Mouse (Mus musculus): Measurements from ENCODE around the gene Syvn1.

- TF ChIP-seq CTCF (IDR thresholded peaks at IDR 0.05; ENCODE audit: extremely low read depth, insufficient read depth, low read length) (no peak), POLR2A (IDR thresholded peaks at IDR 0.05; ENCODE audit: extremely low read depth, insufficient read depth, low read length) (no peak)
Observed at GRCm38 (mm10) chr19:6085417-6085879, 39.1 kb downstream of the Syvn1 start.

All from cortical plate, adult 2 months (tissue).